Mouse (Mus musculus): ENCODE data around the gene Hace1. TPM values are rescaled to one million over a fixed set of nuclear protein-coding genes. Genes with fewer than 3 reads are reported as not detected.

The Hace1 gene
- polyA plus RNA-seq, 1 experiment from 2014 or later, result 33.3 TPM

Small RNAs within 50 kb of the gene (microRNA-seq; reads per million reads assigned to microRNA genes)
- not detected for gene Gm27731

Other genes starting within 250 kb of the Hace1 start
- 0.15 and 0.26 TPM in 2 replicates for gene Bves, start 242.1 kb upstream of the Hace1 start, polyA plus RNA-seq (2015; fragmentation: Nextera tagmentation; extraction: Ambion mirVana)
- gene Lin28b, start 91.4 kb upstream of the Hace1 start, polyA plus RNA-seq (2015; fragmentation: Nextera tagmentation; extraction: Ambion mirVana), result 4.4 and 4.9 TPM in 2 replicates

Measured in liver, embryonic 16.5 days (tissue).